Mouse (Mus musculus) central nervous system, embryonic 14 days (tissue): ENCODE measurements around the gene Krtap31-2. TPM values are rescaled to one million over a fixed set of nuclear protein-coding genes. Genes with fewer than 3 reads are reported as not detected.

Experiments used
- polyA plus RNA-seq: library from polyadenylated mRNA; depleted of rRNA; stranded (reverse); fragments of >200 nt; gene quantifications from 2 replicates; pipeline ENCODE4 v1.2.3, GENCODE M21; 2012; rRNA removed

Krtap31-2 gene
- not detected in 2 replicates for polyA plus RNA-seq

DNA sequence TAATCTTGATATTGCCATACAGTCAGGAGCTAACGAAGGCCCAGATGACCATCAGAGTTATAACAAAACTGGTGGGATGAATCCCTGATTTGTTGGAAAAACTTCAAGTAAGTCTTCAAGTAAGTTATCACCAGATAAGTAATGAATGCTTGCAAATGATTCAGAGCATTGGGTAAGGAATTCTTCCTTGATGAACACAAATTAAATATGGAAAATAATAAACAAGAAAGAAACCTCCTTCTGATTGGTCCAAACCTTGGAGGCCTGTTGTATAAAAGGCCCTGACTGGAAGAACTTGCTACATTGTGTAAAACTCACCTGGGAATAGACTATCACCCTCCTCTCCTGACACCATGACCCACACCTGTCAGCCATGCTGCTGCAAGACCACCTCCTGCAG, at the start of gene Krtap31-2:
Gene Krtap31-2, plus strand, starts transcription at position 301 of the 400 bp plus-strand sequence.

DNA sequence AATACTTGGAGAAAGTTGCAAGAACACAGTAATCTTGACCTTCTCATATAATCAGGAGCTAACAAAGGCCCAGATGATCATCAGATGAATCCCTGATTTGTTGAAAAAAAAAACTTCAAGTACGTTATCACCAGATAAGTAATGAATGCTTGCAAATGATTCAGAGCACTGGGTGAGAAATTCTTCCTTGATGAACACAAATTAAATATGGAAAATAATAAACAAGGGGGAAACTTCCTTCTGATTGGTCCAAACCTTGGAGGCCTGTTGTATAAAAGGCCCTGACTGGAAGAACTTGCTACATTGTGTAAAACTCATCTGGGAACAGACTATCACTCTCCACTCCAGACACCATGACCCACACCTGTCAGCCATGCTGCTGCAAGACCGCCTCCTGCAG, 28.5 kb upstream of the Krtap31-2 start, which contains the start of gene Krtap31-1:
Gene Krtap31-1, plus strand, starts transcription at position 301 of the 400 bp plus-strand sequence.

DNA sequence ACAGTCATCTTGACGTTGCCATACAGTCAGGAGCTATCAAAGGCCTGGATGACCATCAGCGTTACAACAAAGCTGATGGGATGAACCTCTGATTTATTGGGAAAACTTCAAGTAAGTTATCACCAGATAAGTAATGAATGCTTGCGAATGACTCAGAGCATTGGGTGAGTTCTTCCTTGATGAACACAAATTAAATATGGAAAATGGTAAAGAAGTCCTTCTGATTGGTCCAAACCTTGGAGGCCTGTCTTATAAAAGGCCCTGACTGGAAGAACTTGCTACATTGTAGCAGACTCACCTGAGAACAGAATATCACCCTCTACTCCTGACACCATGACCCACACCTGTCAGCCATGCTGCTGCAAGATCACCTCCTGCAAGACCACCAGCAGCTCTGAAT, 21.6 kb upstream of the Krtap31-2 start, which contains the start of gene Gm11565:
Gene Gm11565, plus strand, starts transcription at position 301 of the 400 bp plus-strand sequence.

DNA sequence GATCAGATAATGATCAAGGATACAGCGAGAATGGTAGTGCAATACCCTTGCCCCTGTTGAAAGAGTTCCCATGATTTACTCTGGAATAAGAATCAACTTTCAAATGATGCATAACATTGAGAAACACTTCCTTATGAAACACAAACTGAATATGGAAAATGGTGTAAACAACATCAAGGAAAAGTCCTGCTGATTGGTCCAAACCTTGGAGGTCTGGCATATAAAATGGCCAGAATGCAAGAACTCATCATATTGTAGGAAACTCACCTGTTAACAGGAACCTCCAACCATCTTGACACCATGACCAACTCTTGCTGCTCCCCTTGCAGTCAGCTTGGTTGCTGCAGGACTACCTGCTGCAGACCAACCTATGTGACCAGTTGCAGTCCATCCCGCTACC, 12.1 kb downstream of the Krtap31-2 start, which contains the start of gene Krtap9-5:
Gene Krtap9-5, plus strand, starts transcription at position 301 of the 400 bp plus-strand sequence.

DNA sequence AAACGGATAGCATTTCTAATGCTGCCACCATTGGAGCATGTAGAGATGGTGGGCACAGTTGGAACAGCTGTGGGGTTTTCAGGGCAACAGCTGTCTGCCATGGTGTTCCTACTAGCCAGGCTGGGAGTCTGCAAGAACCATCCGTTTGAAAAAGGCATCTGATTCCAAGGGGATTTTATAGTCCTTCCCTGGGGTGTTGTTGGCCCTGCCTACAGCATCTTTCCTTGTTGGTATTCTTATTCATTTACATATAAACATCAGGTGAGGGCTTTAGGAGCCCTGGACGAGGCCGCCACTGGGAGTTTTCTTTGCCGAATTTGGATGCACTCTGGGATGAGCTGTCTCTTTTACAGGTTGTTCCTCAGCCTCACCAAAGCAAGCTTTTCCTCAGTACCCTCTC, 42.9 kb downstream of the Krtap31-2 start, which contains the start of gene Krtap29-1:
Gene Krtap29-1, minus strand, starts transcription at position 101 of the 400 bp plus-strand sequence.

DNA sequence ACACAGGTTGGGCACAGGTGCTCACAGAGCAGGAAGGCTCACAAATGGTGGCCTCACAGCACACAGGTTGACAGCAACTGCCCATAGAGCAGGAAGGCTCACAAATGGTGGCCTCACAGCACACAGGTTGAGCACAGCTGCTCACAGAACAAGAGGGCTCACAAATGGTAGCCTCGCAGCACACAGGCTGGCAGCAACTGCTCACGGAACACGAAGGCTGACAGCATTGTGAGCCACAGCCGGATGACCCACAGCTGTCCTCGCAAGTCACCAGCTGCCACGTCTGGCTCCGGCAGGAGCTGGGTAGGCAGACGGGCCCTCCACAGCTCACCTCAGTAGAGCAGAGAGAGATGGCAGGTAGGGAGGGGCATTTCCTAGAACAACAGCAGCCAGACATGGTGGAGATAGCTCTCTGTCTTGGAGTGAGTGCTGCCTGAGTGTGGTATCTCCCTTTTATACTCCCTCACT, 50.1 kb downstream of the Krtap31-2 start, which contains the start of gene Krtap16-1:
Gene Krtap16-1, minus strand, starts transcription at position 418 of the 468 bp plus-strand sequence.

Other genes starting within 250 kb of the Krtap31-2 start
- gene Gm14190, start 245.6 kb upstream of the Krtap31-2 start, polyA plus RNA-seq: not detected in 2 replicates
- not detected in 2 replicates for gene Gm14180, start 202.0 kb upstream of the Krtap31-2 start, polyA plus RNA-seq
- gene Gm11595, start 163.4 kb upstream of the Krtap31-2 start, polyA plus RNA-seq: not detected in 2 replicates
- gene Krtap4-8, start 155.6 kb upstream of the Krtap31-2 start, polyA plus RNA-seq: not detected in 2 replicates
- gene Krtap4-9, start 151.1 kb upstream of the Krtap31-2 start, polyA plus RNA-seq: not detected in 2 replicates
- gene Gm11596, start 142.8 kb upstream of the Krtap31-2 start, polyA plus RNA-seq: not detected in 2 replicates
- gene Gm11569, start 137.4 kb upstream of the Krtap31-2 start, polyA plus RNA-seq: not detected in 2 replicates
- not detected in 2 replicates for gene Gm11554, start 131.8 kb upstream of the Krtap31-2 start, polyA plus RNA-seq
- gene Krtap4-13, start 126.4 kb upstream of the Krtap31-2 start, polyA plus RNA-seq: not detected in 2 replicates
- not detected in 2 replicates for gene Gm11564, start 120.6 kb upstream of the Krtap31-2 start, polyA plus RNA-seq
- gene 2300003K06Rik, start 98.2 kb upstream of the Krtap31-2 start, polyA plus RNA-seq: not detected in 2 replicates
- gene Krtap4-16, start 84.7 kb upstream of the Krtap31-2 start, polyA plus RNA-seq: not detected in 2 replicates
- not detected in 2 replicates for gene Gm11568, start 78.4 kb upstream of the Krtap31-2 start, polyA plus RNA-seq
- not detected in 2 replicates for gene Gm11559, start 71.8 kb upstream of the Krtap31-2 start, polyA plus RNA-seq
- gene Krtap9-1, start 62.9 kb upstream of the Krtap31-2 start, polyA plus RNA-seq: not detected in 2 replicates
- gene Gm11567, start 57.1 kb upstream of the Krtap31-2 start, polyA plus RNA-seq: not detected in 2 replicates
- not detected in 2 replicates for gene Krtap31-1, start 28.4 kb upstream of the Krtap31-2 start, polyA plus RNA-seq
- not detected in 2 replicates for gene Gm11565, start 21.5 kb upstream of the Krtap31-2 start, polyA plus RNA-seq
- not detected in 2 replicates for gene Krtap9-5, start 12.2 kb downstream of the Krtap31-2 start, polyA plus RNA-seq
- not detected in 2 replicates for gene Krtap29-1, start 42.8 kb downstream of the Krtap31-2 start, polyA plus RNA-seq
- not detected in 2 replicates for gene Krtap16-1, start 50.3 kb downstream of the Krtap31-2 start, polyA plus RNA-seq
- gene Krtap17-1, start 57.7 kb downstream of the Krtap31-2 start, polyA plus RNA-seq: 0.29 and 0.34 TPM in 2 replicates
- not detected in 2 replicates for gene Krt33a, start 79.9 kb downstream of the Krtap31-2 start, polyA plus RNA-seq
- gene Krt33b, start 93.6 kb downstream of the Krtap31-2 start, polyA plus RNA-seq: 0.16 TPM in 1 of 2 replicates, not detected in the other
- not detected in 2 replicates for gene Krt34, start 105.3 kb downstream of the Krtap31-2 start, polyA plus RNA-seq
- not detected in 2 replicates for gene Krt31, start 114.3 kb downstream of the Krtap31-2 start, polyA plus RNA-seq
- gene Krt32, start 151.9 kb downstream of the Krtap31-2 start, polyA plus RNA-seq: not detected in 2 replicates
- not detected in 2 replicates for gene Krt35, start 159.9 kb downstream of the Krtap31-2 start, polyA plus RNA-seq
- gene Krt36, start 169.3 kb downstream of the Krtap31-2 start, polyA plus RNA-seq: not detected in 2 replicates
- 0.11 TPM in 1 of 2 replicates, not detected in the other for gene Krt13, start 185.3 kb downstream of the Krtap31-2 start, polyA plus RNA-seq
- 2.6 and 33.5 TPM in 2 replicates for gene Krt15, start 199.6 kb downstream of the Krtap31-2 start, polyA plus RNA-seq
- gene Krt19, start 212.4 kb downstream of the Krtap31-2 start, polyA plus RNA-seq: 1.3 and 12.8 TPM in 2 replicates